Mouse (Mus musculus) cerebellum, adult 2 months (tissue): ENCODE results near the gene Ccnd2. TPM values are rescaled to one million over a fixed set of nuclear protein-coding genes. Genes with fewer than 3 reads are reported as not detected.

ENCODE experiments used
- DNase-seq, 2 experiments: peaks; one replicate each; pipeline ENCODE4 v3.0.0; 2021
- H3K27ac ChIP-seq: fragments of 200-500 bp; 2 replicates; pipeline ENCODE4 v1.5.1; 2012; ENCODE audit warnings: low read length, control low read depth, inconsistent platforms; ENCODE audit not compliant: insufficient read depth
- H3K27me3 ChIP-seq: fragments of 200-500 bp; 2 replicates; pipeline ENCODE4 v1.6.1; 2012; ENCODE audit warnings: inconsistent platforms, mild to moderate bottlenecking, low read length, moderate library complexity; ENCODE audit not compliant: control insufficient read depth, insufficient read depth
- H3K4me1 ChIP-seq: fragments of 200-500 bp; 2 replicates; pipeline ENCODE4 v1.6.1; 2011; ENCODE audit warnings: low read length; ENCODE audit not compliant: control insufficient read depth, insufficient read depth
- H3K4me3 ChIP-seq: fragments of 200-500 bp; replicated peaks from 2 replicates; pipeline ENCODE3; 2011; ENCODE audit warnings: mild to moderate bottlenecking, low read depth, low read length, control low read depth; ENCODE audit not compliant: insufficient read depth
- CTCF ChIP-seq: fragments of 200-500 bp; IDR thresholded peaks from 2 replicates; pipeline ENCODE4 v1.5.1; 2011; ENCODE audit warnings: low read depth, mild to moderate bottlenecking, control low read depth, low read length, moderate library complexity, borderline replicate concordance; ENCODE audit not compliant: insufficient read depth
- POLR2A ChIP-seq: fragments of 200-500 bp; IDR thresholded peaks from 2 replicates; pipeline ENCODE4 v1.6.1; 2011; ENCODE audit warnings: low read length, control low read depth, borderline replicate concordance; ENCODE audit not compliant: insufficient read depth
- WGBS: fragments of 180-500 bp; shearing (Covaris S2); methylation state at CpG from one replicate; pipeline ENCODE4 v1.1.7; 2018; 5-methylcytosine and 5-hydroxymethylcytosine counted together
- polyA plus RNA-seq: library from polyadenylated mRNA; depleted of rRNA; stranded (reverse); fragments of >200 nt; gene quantifications from 2 replicates; pipeline ENCODE4 v1.2.3, GENCODE M21; 2012

Gene Ccnd2
- polyA plus RNA-seq, 1 experiment = 4.1 TPM

GRCm38 (mm10) chr6:127170734-127171133, 18.7 kb upstream of the Ccnd2 start:
- TF ChIP-seq POLR2A = no peak
- TF ChIP-seq CTCF = no peak
- H3K4me1 ChIP-seq = no peaks in the 10 kb centered on the region
- no peak for DNase-seq
- no peak overlapping the region for H3K27ac ChIP-seq
- no peaks in the 10 kb centered on the region for H3K27me3 ChIP-seq
- 79% methylated on average over 8 of the region's 8 CpGs for WGBS
- no peak overlapping the region for H3K4me3 ChIP-seq

GRCm38 (mm10) chr6:127165663-127166062, 13.7 kb upstream of the Ccnd2 start:
- Histone ChIP-seq H3K4me1 (no peaks in the 10 kb centered on the region), H3K4me3 (no peak overlapping the region), H3K27ac (no peak overlapping the region), H3K27me3 (no peaks in the 10 kb centered on the region)
- 72% methylated on average over 4 of the region's 4 CpGs for WGBS
- DNase-seq = no peak
- TF ChIP-seq POLR2A (no peak), CTCF (no peak)

GRCm38 (mm10) chr6:127162842-127163241, 10.8 kb upstream of the Ccnd2 start:
- H3K4me1 ChIP-seq = no peaks in the 10 kb centered on the region
- WGBS = 44% methylated on average over 6 of the region's 6 CpGs
- no peak for DNase-seq
- no peak for TF ChIP-seq POLR2A
- no peak for TF ChIP-seq CTCF
- H3K27me3 ChIP-seq = no peaks in the 10 kb centered on the region
- no peak overlapping the region for H3K4me3 ChIP-seq
- H3K27ac ChIP-seq = no peak overlapping the region

- 0 out of 2 replicates have a peak, but pooled peaks cover 2% of the 10 kb centered on the region for H3K4me1 ChIP-seq
- no peak overlapping the region for H3K4me3 ChIP-seq
- no peak for DNase-seq
- H3K27me3 ChIP-seq = peaks cover 6% of the 10 kb centered on the region
- no peak for TF ChIP-seq POLR2A
- no peak for TF ChIP-seq CTCF
- 89% methylated on average over 1 of the region's 1 CpGs for WGBS
- H3K27ac ChIP-seq = no peak overlapping the region
Measured at GRCm38 (mm10) chr6:127157321-127157720, 5.3 kb upstream of the Ccnd2 start.

- Histone ChIP-seq H3K27me3 (peaks cover 12% of the 10 kb centered on the region), H3K27ac (no peak overlapping the region), H3K4me3 (no peak overlapping the region), H3K4me1 (peaks cover 10% of the 10 kb centered on the region)
- 7% methylated on average over 15 of the region's 15 CpGs for WGBS
- no peak for DNase-seq
- TF ChIP-seq POLR2A = no peak
- no peak for TF ChIP-seq CTCF
Measured at GRCm38 (mm10) chr6:127155468-127155867, 3.5 kb upstream of the Ccnd2 start.

- H3K27ac ChIP-seq = no peak overlapping the region
- peaks cover 10% of the 10 kb centered on the region for H3K4me1 ChIP-seq
- peaks cover 12% of the 10 kb centered on the region for H3K27me3 ChIP-seq
- no peak for TF ChIP-seq CTCF
- TF ChIP-seq POLR2A = no peak
- H3K4me3 ChIP-seq = no peak overlapping the region
- WGBS = 1% methylated on average over 34 of the region's 34 CpGs
- DNase-seq = no peak
Measured at GRCm38 (mm10) chr6:127154708-127155268, 2.8 kb upstream of the Ccnd2 start.

- TF ChIP-seq POLR2A (no peak), CTCF (no peak)
- no peak overlapping the region for H3K4me3 ChIP-seq
- no peak overlapping the region for H3K27ac ChIP-seq
- peaks cover 13% of the 10 kb centered on the region for H3K27me3 ChIP-seq
- H3K4me1 ChIP-seq = peaks cover 10% of the 10 kb centered on the region
- no peak for DNase-seq
- 9% methylated on average over 30 of the region's 30 CpGs for WGBS
Measured at GRCm38 (mm10) chr6:127153972-127154707, 2.1 kb upstream of the Ccnd2 start.

- no peak for TF ChIP-seq CTCF
- no peak for TF ChIP-seq POLR2A
- peaks cover 16% of the 10 kb centered on the region for H3K27me3 ChIP-seq
- peaks cover 10% of the 10 kb centered on the region for H3K4me1 ChIP-seq
- 4% methylated on average over 28 of the region's 28 CpGs for WGBS
- no peak for DNase-seq
- no peak overlapping the region for H3K4me3 ChIP-seq
- H3K27ac ChIP-seq = no peak overlapping the region
Measured at GRCm38 (mm10) chr6:127153296-127153800, 1.4 kb upstream of the Ccnd2 start.

- no peak for DNase-seq
- peaks cover 10% of the 10 kb centered on the region for H3K4me1 ChIP-seq
- no peak overlapping the region for H3K27ac ChIP-seq
- H3K27me3 ChIP-seq = peaks cover 16% of the 10 kb centered on the region
- TF ChIP-seq POLR2A (no peak), CTCF (no peak)
- peak overlapping the region; percentile 42 for H3K4me3 ChIP-seq
- WGBS = under 1% methylated on average over 29 of the region's 29 CpGs
Measured at GRCm38 (mm10) chr6:127151565-127152105, 358 bp downstream of the Ccnd2 start.
